Mouse (Mus musculus): Measurements from ENCODE around the gene Tmem217.

DNA sequence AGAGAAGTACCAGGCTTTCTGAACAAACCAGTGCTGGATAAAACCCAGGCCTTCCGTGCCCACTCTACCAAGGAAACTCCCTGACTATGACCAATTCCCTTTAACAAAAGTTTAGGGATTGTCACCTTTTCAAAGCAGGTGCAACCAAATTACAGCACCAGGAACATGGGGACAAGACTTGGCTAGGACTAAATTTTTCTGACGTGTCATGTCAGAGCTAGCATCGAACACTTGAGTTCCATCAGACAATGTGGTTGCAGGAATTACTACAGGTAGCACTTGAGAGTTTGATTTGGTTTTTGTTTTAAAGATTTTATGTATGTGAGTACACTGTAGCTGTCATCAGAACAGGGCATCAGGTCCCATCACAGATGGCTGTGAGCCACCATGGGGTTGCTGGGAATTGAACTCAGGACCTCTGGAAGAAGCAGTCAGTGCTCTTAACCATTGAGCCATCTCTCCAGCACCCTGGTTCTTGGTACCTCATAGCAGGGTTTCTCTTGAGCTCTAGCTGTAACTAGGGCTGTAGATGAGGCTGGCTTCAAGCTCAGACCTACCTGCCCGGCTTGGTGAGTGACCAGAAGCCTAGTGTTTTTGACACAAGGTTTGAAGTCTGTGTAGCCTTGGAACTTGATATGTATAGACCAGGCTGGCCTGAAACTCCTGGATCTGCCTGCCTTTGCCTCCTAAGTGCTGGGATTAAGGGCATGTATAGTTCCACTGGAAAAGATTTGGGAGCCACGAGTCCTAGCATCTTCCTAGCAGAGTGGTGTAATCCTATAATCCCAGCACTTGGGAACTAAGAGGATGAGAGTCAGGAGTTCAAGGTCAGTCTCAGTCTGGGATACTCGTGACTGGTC, 55.7 kb downstream of the Tmem217 start:
- TF ChIP-seq CHD2 (IDR thresholded peaks at IDR 0.05; ENCODE audit: low read depth, low read length), result 0 out of 2 replicates have a peak, but pooled peaks have one; percentile 41
- no peak for TF ChIP-seq ZC3H11A (IDR thresholded peaks at IDR 0.05; ENCODE audit: borderline replicate concordance, low read depth, low read length)
